Mouse (Mus musculus) CD8-positive naive resting alpha-beta T cell, adult 57 days (primary cell): Measurements from ENCODE around the gene Tshz3. TPM values are rescaled to one million over a fixed set of nuclear protein-coding genes. Genes with fewer than 3 reads are reported as not detected.

Experiments
- total RNA-seq: library from RNA; stranded (reverse); gene quantifications from one replicate; pipeline ENCODE4 v1.2.4, GENCODE M21; 2023

Gene Tshz3
- 0.64 TPM for total RNA-seq

GRCm38 (mm10) chr7:36697856-36698588 lies at the start of gene Tshz3:
TSS of gene Tshz3 (plus strand) at chr7:36698118.

